Comparison of ENCODE assay signal across 7 mouse cellular contexts in genomic region chr7:27159882-27160281, GRCm38 (mm10). TPM values are rescaled to one million over a fixed set of nuclear protein-coding genes. Genes with fewer than 3 reads are reported as not detected.
A peak's percentile ranks its signal among the peaks of the same experiment; 100 is the strongest.
DNase-seq lines count a peak whose midpoint lies in the region; ATAC-seq lines count a peak whose summit lies in the region.

No protein-coding gene starts in this region.

- no peak overlapping the region for H3K27ac ChIP-seq in intestine, embryonic 16.5 days (ENCODE audit: low read length)
- no peak overlapping the region for H3K27ac ChIP-seq in midbrain, embryonic 11.5 days (ENCODE audit: low read depth, low read length)

- H3K9ac ChIP-seq in intestine, embryonic 16.5 days (ENCODE audit: low read depth, low read length) = no peak overlapping the region
- no peak overlapping the region for H3K9ac ChIP-seq in midbrain, embryonic 11.5 days (ENCODE audit: low read length)

- peaks cover 48% of the 10 kb centered on the region for H3K4me1 ChIP-seq in intestine, embryonic 16.5 days (ENCODE audit: control insufficient read depth, insufficient read depth, low read length)
- peaks cover 24% of the 10 kb centered on the region for H3K4me1 ChIP-seq in midbrain, embryonic 11.5 days (ENCODE audit: control insufficient read depth, insufficient read depth, low read length)

- no peak overlapping the region for H3K4me3 ChIP-seq in intestine, embryonic 16.5 days (ENCODE audit: low read length)
- no peak overlapping the region for H3K4me3 ChIP-seq in midbrain, embryonic 11.5 days (ENCODE audit: low read depth, low read length)

- peaks cover 23% of the 10 kb centered on the region for H3K36me3 ChIP-seq in intestine, embryonic 16.5 days (ENCODE audit: control insufficient read depth, insufficient read depth, low read length)
- H3K36me3 ChIP-seq in midbrain, embryonic 11.5 days (ENCODE audit: control insufficient read depth, insufficient read depth, low read length) = peaks cover 17% of the 10 kb centered on the region

- intact Hi-C loops in gastrocnemius, postnatal 36 days (cut with DNase I) = loop anchor here (5.0 kb wide), 2 partner anchors 67 to 1943 kb away; partner anchors contain the start of gene Itpkc
- intact Hi-C loops in left cerebral cortex, postnatal 36 days (cut with DNase I) = no loop called here

- DNase-seq in adrenal gland, adult 18-20 months (ENCODE audit: low spot score in 2 of 2) = peak; percentile 78 to 86
- DNase-seq in embryo, embryonic 10.5 days (ENCODE audit: low spot score) = peak; percentile 88
- peak; percentile 82 to 85 for DNase-seq in gastrocnemius, postnatal 36 days
- DNase-seq in left cerebral cortex, postnatal 36 days (ENCODE audit: low spot score in 2 of 2) = peak; percentile 78 to 86
- DNase-seq in midbrain, embryonic 11.5 days (ENCODE audit: low spot score, missing footprints) = peak; percentile 97
- DNase-seq in skeletal muscle tissue, adult 2 months (ENCODE audit: low read depth, low spot score) = peak; percentile 83

- no peaks in the 10 kb centered on the region for H3K9me3 ChIP-seq in intestine, embryonic 16.5 days (ENCODE audit: control insufficient read depth, low read length)
- no peaks in the 10 kb centered on the region for H3K9me3 ChIP-seq in midbrain, embryonic 11.5 days (ENCODE audit: control insufficient read depth, low read length)

- ATAC-seq in intestine, embryonic 16.5 days = peak; percentile 91
- ATAC-seq in midbrain, embryonic 11.5 days (ENCODE audit: low FRiP score) = peak; percentile 94

- H3K27me3 ChIP-seq in intestine, embryonic 16.5 days (replicated peaks; ENCODE audit: control insufficient read depth, insufficient read depth, low read length) = no peaks in the 10 kb centered on the region
- H3K27me3 ChIP-seq in midbrain, embryonic 11.5 days (ENCODE audit: control insufficient read depth, insufficient read depth, low read length) = no peaks in the 10 kb centered on the region

- H3K4me2 ChIP-seq in intestine, embryonic 16.5 days (ENCODE audit: low read depth, low read length) = no peak overlapping the region
- no peak overlapping the region for H3K4me2 ChIP-seq in midbrain, embryonic 11.5 days

- 14% methylated on average over 8 of the region's 8 CpGs for WGBS in intestine, embryonic 16.5 days
- 20% methylated on average over 8 of the region's 8 CpGs for WGBS in midbrain, embryonic 11.5 days

RNA-seq across cellular contexts. Expression of gene Cyp2t4, which starts 6.4 kb away (rescaled TPM):
- not detected for total RNA-seq in adrenal gland, adult 18-20 months (2021)
- not detected for total RNA-seq in gastrocnemius, postnatal 36 days (2021)
- 0.09 TPM in 1 of 2 replicates, not detected in the other for polyA plus RNA-seq in intestine, embryonic 16.5 days (2015; fragmentation: Nextera tagmentation; extraction: Ambion mirVana)
- not detected for total RNA-seq in left cerebral cortex, postnatal 36 days (2021)
- polyA plus RNA-seq in midbrain, embryonic 11.5 days (2014; fragmentation: Nextera tagmentation; extraction: Ambion mirVana) = 0.11 and 0.19 TPM in 2 replicates

RNA-seq across cellular contexts. Expression of gene Egln2, which starts 6.7 kb away (rescaled TPM):
- 100 to 1,000 TPM in 1 of 2 experiments, 10 to 100 TPM in 1; 76.0 to 106 TPM for total RNA-seq in adrenal gland, adult 18-20 months (2021)
- total RNA-seq in gastrocnemius, postnatal 36 days (2021) = 100 to 1,000 TPM in 1 of 2 experiments, 10 to 100 TPM in 1; 99.1 to 112 TPM
- 66.1 and 72.4 TPM in 2 replicates for polyA plus RNA-seq in intestine, embryonic 16.5 days (2015; fragmentation: Nextera tagmentation; extraction: Ambion mirVana)
- 10 to 100 TPM; 95.1 to 98.7 TPM for total RNA-seq in left cerebral cortex, postnatal 36 days (2021)
- polyA plus RNA-seq in midbrain, embryonic 11.5 days (2014; fragmentation: Nextera tagmentation; extraction: Ambion mirVana) = 36.4 and 43.5 TPM in 2 replicates

RNA-seq across cellular contexts. Expression of gene Rab4b, which starts 18.8 kb away (rescaled TPM):
- 10 to 100 TPM; 42.9 to 65.1 TPM for total RNA-seq in adrenal gland, adult 18-20 months (2021)
- total RNA-seq in gastrocnemius, postnatal 36 days (2021) = 1 to 10 TPM; 8.5 to 9.3 TPM
- 69.9 and 70.1 TPM in 2 replicates for polyA plus RNA-seq in intestine, embryonic 16.5 days (2015; fragmentation: Nextera tagmentation; extraction: Ambion mirVana)
- total RNA-seq in left cerebral cortex, postnatal 36 days (2021) = 10 to 100 TPM; 91.5 to 96.5 TPM
- 57.4 and 59.1 TPM in 2 replicates for polyA plus RNA-seq in midbrain, embryonic 11.5 days (2014; fragmentation: Nextera tagmentation; extraction: Ambion mirVana)

RNA-seq across cellular contexts. Expression of gene Gm21983, which starts 21.0 kb away (rescaled TPM):
- not detected for total RNA-seq in adrenal gland, adult 18-20 months (2021)
- not detected for total RNA-seq in gastrocnemius, postnatal 36 days (2021)
- polyA plus RNA-seq in intestine, embryonic 16.5 days (2015; fragmentation: Nextera tagmentation; extraction: Ambion mirVana) = not detected in 2 replicates
- total RNA-seq in left cerebral cortex, postnatal 36 days (2021) = not detected
- not detected in 2 replicates for polyA plus RNA-seq in midbrain, embryonic 11.5 days (2014; fragmentation: Nextera tagmentation; extraction: Ambion mirVana)

RNA-seq across cellular contexts. Expression of gene Mia, which starts 21.1 kb away (rescaled TPM):
- total RNA-seq in adrenal gland, adult 18-20 months (2021) = under 1 TPM in 1 of 2 experiments, not detected in 1; 0.60 TPM
- total RNA-seq in gastrocnemius, postnatal 36 days (2021) = under 1 TPM; 0.57 to 0.69 TPM
- 3.8 and 5.1 TPM in 2 replicates for polyA plus RNA-seq in intestine, embryonic 16.5 days (2015; fragmentation: Nextera tagmentation; extraction: Ambion mirVana)
- 1 to 10 TPM; 1.2 to 1.9 TPM for total RNA-seq in left cerebral cortex, postnatal 36 days (2021)
- polyA plus RNA-seq in midbrain, embryonic 11.5 days (2014; fragmentation: Nextera tagmentation; extraction: Ambion mirVana) = 0.93 and 1.4 TPM in 2 replicates

Comparison
In these comparisons a context has a peak if more than half of its experiments do, and no peak if none do; other contexts are left out.
1. RNA of gene Rab4b, which starts 18.8 kb away (total RNA-seq): 91.5 to 96.5 TPM in left cerebral cortex, postnatal 36 days and 42.9 to 65.1 TPM in adrenal gland, adult 18-20 months; 8.5 to 9.3 TPM in gastrocnemius, postnatal 36 days; every median in the first group is over 4 times any median in the second.
2. Peak in every context shown above with its lines, with median percentiles within 50 percentile points of each other: DNase-seq.